Mouse (Mus musculus) cerebellum, adult 2 months (tissue): ENCODE measurements around the gene Klhdc1. TPM values are rescaled to one million over a fixed set of nuclear protein-coding genes. Genes with fewer than 3 reads are reported as not detected.

Experiments used
- DNase-seq, 2 experiments: peaks; one replicate each; pipeline ENCODE4 v3.0.0; 2021
- H3K27ac ChIP-seq: fragments of 200-500 bp; 2 replicates; pipeline ENCODE4 v1.5.1; 2012; ENCODE audit warnings: low read length, control low read depth, inconsistent platforms; ENCODE audit not compliant: insufficient read depth
- H3K27me3 ChIP-seq: fragments of 200-500 bp; 2 replicates; pipeline ENCODE4 v1.6.1; 2012; ENCODE audit warnings: inconsistent platforms, mild to moderate bottlenecking, low read length, moderate library complexity; ENCODE audit not compliant: control insufficient read depth, insufficient read depth
- H3K4me1 ChIP-seq: fragments of 200-500 bp; 2 replicates; pipeline ENCODE4 v1.6.1; 2011; ENCODE audit warnings: low read length; ENCODE audit not compliant: control insufficient read depth, insufficient read depth
- H3K4me3 ChIP-seq: fragments of 200-500 bp; replicated peaks from 2 replicates; pipeline ENCODE3; 2011; ENCODE audit warnings: mild to moderate bottlenecking, low read depth, low read length, control low read depth; ENCODE audit not compliant: insufficient read depth
- CTCF ChIP-seq: fragments of 200-500 bp; IDR thresholded peaks from 2 replicates; pipeline ENCODE4 v1.5.1; 2011; ENCODE audit warnings: low read depth, mild to moderate bottlenecking, control low read depth, low read length, moderate library complexity, borderline replicate concordance; ENCODE audit not compliant: insufficient read depth
- POLR2A ChIP-seq: fragments of 200-500 bp; IDR thresholded peaks from 2 replicates; pipeline ENCODE4 v1.6.1; 2011; ENCODE audit warnings: low read length, control low read depth, borderline replicate concordance; ENCODE audit not compliant: insufficient read depth
- WGBS: fragments of 180-500 bp; shearing (Covaris S2); methylation state at CpG from one replicate; pipeline ENCODE4 v1.1.7; 2018; 5-methylcytosine and 5-hydroxymethylcytosine counted together
- polyA plus RNA-seq: library from polyadenylated mRNA; depleted of rRNA; stranded (reverse); fragments of >200 nt; gene quantifications from 2 replicates; pipeline ENCODE4 v1.2.3, GENCODE M21; 2012

The Klhdc1 gene
- polyA plus RNA-seq, 1 experiment, result 10.2 TPM

DNA sequence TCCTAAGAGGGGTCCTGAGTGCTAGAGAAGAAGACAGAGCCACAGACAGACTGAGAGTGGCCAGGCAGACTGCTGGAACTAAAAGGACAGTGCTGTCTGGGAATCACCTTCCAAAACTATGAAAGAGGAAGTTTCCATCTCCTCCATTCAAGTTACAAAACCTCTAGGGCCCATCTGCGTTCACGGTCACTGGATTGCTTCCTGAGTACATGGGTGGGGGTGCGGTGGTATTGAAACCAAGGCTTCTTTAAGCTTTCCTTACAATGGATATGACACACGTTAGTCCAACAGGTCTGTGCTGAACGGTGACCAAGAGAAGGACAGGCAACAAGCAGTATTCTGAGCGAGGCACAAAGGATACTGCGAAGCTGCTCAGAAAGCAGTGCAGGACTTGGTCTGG is 26.6 kb upstream of the Klhdc1 start:
- TF ChIP-seq CTCF, result no peak
- no peak for TF ChIP-seq POLR2A
- no peaks in the 10 kb centered on the region for H3K27me3 ChIP-seq
- DNase-seq, result no peak
- no peak overlapping the region for H3K4me3 ChIP-seq
- WGBS, result 93% methylated on average over 7 of the region's 7 CpGs
- no peak overlapping the region for H3K27ac ChIP-seq
- no peaks in the 10 kb centered on the region for H3K4me1 ChIP-seq

DNA sequence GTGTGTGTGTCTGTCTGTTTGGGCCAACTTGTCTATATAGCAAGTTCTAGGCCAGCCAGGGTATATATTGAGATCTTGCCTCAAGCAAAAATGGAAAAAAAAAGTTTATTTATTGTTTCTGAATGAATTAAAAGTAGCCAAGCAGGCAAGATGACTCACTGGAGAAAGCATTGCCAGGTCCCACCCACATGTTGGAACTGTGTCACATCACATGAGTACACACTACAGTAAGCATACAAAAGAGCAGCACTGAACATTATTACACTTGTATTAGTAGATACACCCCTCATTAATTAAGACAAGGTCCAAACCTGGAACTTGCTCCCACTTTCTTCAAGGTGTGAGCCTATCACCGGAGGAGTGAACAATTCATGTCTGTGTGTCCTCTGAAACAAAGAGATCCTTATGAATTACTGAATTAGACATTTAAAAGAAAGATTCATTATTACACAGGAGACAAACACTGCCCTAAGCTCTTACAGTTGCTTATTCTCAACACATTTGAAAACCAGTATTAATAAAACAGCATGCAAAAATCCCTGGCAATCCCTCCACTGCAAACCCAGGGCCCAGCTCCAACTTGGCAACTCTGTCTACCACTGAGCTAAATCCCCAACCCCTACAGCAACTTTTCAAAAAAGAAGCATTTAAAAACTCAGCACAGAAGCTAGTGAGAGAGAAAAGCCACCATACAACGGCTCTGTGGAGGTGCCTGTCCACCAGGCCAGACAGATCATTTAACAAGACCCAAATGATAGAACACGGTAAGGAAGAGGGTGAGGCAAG is 25.8 kb upstream of the Klhdc1 start:
- H3K27ac ChIP-seq, result no peak overlapping the region

DNA sequence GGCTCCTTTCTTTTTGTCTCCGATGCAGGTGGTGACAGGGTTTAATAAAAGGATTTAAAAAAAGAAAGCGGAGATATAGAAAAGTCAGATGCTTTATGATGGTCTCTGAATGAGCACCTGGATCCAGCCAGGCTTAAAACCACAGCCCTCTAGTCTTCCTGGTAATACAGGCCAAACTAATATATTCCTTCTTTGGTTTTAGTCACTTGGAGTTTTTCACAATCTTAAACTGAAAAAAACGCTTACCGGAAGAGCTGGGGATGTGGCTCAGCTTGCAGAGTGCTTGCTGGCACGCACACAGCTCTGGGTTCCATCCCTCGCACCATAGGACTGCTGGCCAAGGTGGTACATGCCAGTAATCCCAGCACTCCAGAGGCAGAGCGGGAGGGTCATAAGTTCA is 24.4 kb upstream of the Klhdc1 start:
- Histone ChIP-seq H3K27me3 (no peaks in the 10 kb centered on the region), H3K27ac (no peak overlapping the region), H3K4me1 (no peaks in the 10 kb centered on the region), H3K4me3 (no peak overlapping the region)
- TF ChIP-seq POLR2A (no peak), CTCF (no peak)
- DNase-seq, result no peak
- WGBS, result 82% methylated on average over 7 of the region's 7 CpGs

More for the DNA sequence above, 25.8 kb upstream of the Klhdc1 start:
- Histone ChIP-seq H3K27me3 (no peaks in the 10 kb centered on the region), H3K4me1 (no peaks in the 10 kb centered on the region), H3K4me3 (no peak overlapping the region)
- TF ChIP-seq POLR2A (no peak), CTCF (no peak)
- WGBS, result 68% methylated on average over 3 of the region's 3 CpGs
- no peak for DNase-seq

DNA sequence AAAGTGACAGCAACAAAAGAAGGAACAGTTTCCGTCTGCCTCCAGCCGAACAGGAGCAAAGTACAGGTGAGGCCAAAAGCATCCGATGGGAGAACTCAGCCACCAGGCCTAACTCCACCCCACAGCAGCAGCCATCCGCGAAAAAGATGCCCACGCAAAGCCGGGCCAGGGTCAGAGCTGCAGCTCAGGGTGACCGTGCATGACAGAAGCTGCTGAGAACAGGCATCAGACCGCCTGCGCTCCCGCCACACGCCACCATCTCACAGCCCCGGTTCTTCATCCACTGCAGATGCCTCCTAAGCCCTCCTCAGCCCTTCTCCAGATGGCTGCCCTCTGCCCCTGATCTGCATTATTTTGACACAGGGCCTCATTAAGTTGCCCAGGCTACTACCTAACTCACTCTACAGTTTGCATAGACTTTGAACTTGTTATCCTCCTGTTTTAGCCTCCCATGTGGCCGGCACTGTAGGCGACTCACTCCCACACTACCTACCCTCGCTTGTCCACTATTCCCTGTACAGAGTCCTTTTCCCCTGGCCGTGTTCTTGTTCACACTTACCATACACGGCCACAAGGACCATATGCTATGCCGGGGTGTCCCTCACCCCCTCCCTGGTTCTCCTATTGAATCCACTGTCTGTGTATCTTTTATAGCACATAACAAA is 20.2 kb upstream of the Klhdc1 start:
- 87% methylated on average over 19 of the region's 19 CpGs for WGBS
- no peak for DNase-seq
- TF ChIP-seq CTCF, result no peak
- TF ChIP-seq POLR2A, result no peak
- Histone ChIP-seq H3K27ac (no peak overlapping the region), H3K4me1 (no peaks in the 10 kb centered on the region), H3K27me3 (no peaks in the 10 kb centered on the region), H3K4me3 (no peak overlapping the region)

DNA sequence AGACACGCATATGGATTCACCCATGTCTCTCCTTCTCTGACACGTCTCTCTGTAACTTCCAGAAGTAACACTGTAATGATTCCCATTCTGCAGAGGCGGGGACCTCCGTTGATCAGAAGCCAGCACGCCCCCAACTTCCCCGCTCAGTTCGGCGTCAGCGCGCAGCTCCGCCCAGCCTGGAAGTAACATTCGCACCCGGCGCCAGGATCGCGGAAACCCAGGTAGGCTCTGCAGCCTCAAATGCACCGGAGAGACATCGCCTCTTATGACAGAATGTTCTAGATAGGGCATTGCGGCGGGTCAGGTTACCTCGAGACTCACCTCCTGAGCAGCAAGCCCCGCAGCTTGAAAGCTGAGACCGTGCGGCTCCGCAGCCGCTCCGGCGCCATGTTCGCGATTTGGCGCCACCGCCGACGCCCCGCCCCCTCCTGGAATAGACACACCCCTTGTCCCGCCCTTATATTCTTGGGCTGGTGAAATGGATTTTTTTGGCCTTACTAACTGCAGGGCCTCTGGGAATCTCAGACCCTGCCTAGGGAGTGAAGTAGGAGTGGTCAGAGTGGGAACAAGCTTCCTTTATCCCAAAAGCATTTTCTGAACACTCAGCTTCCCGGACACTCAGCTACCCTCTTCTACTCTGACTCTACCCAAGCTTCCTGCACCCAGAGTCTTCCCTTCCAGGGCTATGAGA is 13.1 kb upstream of the Klhdc1 start, which contains the start of gene Pole2:
Gene Pole2, minus strand, starts transcription at position 420 of the 691 bp plus-strand sequence.
- Histone ChIP-seq H3K4me3 (peak within 1 kb of the TSS; percentile 92), H3K4me1 (no peaks in the 10 kb centered on the region), H3K27ac (no peak within 1 kb of the TSS), H3K27me3 (no peaks in the 10 kb centered on the region)
- TF ChIP-seq POLR2A (peak; percentile 34; the same call in 1 of the 2 replicates), CTCF (no peak)
- WGBS, result under 1% methylated on average over 37 of the region's 37 CpGs
- peak; percentile 80 to 86 for DNase-seq

DNA sequence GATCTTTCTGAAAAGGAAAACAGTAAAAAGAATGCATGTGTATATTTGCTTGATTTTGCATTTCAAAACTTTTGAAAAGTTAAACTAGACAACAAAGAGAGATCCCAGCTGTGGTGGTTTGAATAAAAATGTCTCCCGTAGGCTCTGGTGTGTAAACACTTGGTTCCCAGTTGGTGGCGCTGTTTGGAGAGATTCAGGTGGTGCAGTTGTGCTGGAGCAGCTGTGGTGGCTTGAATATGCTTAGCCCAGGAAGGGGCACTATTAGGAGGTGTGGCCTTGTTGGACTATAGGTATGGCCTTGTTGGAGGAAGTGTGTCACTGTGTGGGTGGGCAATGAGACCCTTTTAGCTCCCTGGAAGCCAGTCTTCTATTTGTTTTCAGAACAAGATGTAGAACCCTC is 11.7 kb upstream of the Klhdc1 start:
- 65% methylated on average over 2 of the region's 2 CpGs for WGBS
- no peak for DNase-seq

DNA sequence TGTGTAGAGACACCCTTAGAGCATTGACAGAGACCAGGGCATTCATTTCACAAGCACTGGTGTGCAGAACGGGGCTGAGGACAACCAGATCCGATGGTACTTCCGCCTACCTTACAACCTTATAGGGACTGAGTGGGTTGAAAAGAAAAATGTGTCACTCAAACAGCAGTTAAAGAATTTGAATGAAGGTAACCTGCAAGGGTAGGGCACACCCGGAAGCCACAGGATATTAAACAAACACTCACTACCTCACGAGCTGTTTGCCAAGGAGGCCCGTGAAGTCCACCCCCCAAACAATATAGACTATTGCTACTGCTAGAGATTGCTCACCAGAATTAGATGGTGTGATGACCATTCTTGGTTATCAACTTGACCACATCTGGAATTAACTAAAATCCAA is 5.2 kb upstream of the Klhdc1 start:
- no peak overlapping the region for H3K4me3 ChIP-seq
- no peak overlapping the region for H3K27ac ChIP-seq
- TF ChIP-seq CTCF (no peak), POLR2A (no peak)
- H3K4me1 ChIP-seq, result no peaks in the 10 kb centered on the region
- DNase-seq, result no peak
- 90% methylated on average over 6 of the region's 6 CpGs for WGBS
- no peaks in the 10 kb centered on the region for H3K27me3 ChIP-seq

More for the DNA sequence above, 11.7 kb upstream of the Klhdc1 start:
- no peak overlapping the region for H3K27ac ChIP-seq
- H3K4me3 ChIP-seq, result no peak overlapping the region
- H3K27me3 ChIP-seq, result no peaks in the 10 kb centered on the region
- TF ChIP-seq CTCF (no peak), POLR2A (no peak)
- H3K4me1 ChIP-seq, result no peaks in the 10 kb centered on the region

DNA sequence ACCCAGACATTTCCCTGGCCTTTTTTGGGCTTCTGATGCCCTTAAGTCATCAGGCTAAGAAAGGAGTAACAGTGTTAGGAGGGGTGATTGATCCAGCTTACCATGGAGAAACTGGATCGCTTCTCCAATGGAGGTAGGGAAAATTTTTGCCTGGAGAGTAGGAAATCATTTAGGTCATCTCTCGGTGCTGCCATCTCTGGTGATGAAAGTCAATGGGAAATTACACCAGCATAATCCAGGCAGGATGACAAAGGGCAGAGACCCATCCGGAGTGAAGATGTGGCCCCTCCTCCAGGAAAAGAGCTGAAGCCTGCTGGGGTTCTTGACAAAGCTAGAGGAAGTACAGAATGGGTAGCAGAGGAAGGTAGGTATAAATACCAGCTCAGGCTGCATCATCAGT is 2.7 kb upstream of the Klhdc1 start:
- Histone ChIP-seq H3K27me3 (no peaks in the 10 kb centered on the region), H3K27ac (no peak overlapping the region), H3K4me3 (no peak overlapping the region), H3K4me1 (no peaks in the 10 kb centered on the region)
- DNase-seq, result no peak
- TF ChIP-seq POLR2A, result no peak
- TF ChIP-seq CTCF, result no peak
- WGBS, result 30% methylated on average over 3 of the region's 3 CpGs
